Mouse (Mus musculus) urinary bladder, postnatal 10 days (tissue): ENCODE data around the gene Scn4b.

ENCODE experiments used
- DNase-seq: peaks from one replicate; pipeline ENCODE4 v3.0.0; 2022; ENCODE audit warnings: low spot score

The Scn4b gene

GRCm38 (mm10) chr9:45126941-45127340 is 11.3 kb upstream of the Scn4b start:
- DNase-seq = no peak

- no peak for DNase-seq
These were observed 8.1 kb upstream of the Scn4b start for GRCm38 (mm10) chr9:45130119-45130518.

GRCm38 (mm10) chr9:45133484-45134310 is 4.5 kb upstream of the Scn4b start:
- DNase-seq = no peak

- DNase-seq = no peak
These were observed 1.6 kb upstream of the Scn4b start for GRCm38 (mm10) chr9:45136442-45137169.

GRCm38 (mm10) chr9:45139082-45139481 is 887 bp downstream of the Scn4b start:
- no peak for DNase-seq

- DNase-seq = no peak
These were observed 2.8 kb downstream of the Scn4b start for GRCm38 (mm10) chr9:45140945-45141344.

GRCm38 (mm10) chr9:45142686-45143085 is 4.5 kb downstream of the Scn4b start:
- DNase-seq = no peak

- no peak for DNase-seq
These were observed 7.5 kb downstream of the Scn4b start for GRCm38 (mm10) chr9:45145533-45146266.

- no peak for DNase-seq
These were observed 8.0 kb downstream of the Scn4b start for GRCm38 (mm10) chr9:45146267-45146597.

- DNase-seq = no peak
These were observed 12.7 kb downstream of the Scn4b start for GRCm38 (mm10) chr9:45150933-45151332.

- no peak for DNase-seq
These were observed 15.2 kb downstream of the Scn4b start for GRCm38 (mm10) chr9:45153361-45153760.

GRCm38 (mm10) chr9:45167903-45168302 is 29.7 kb downstream of the Scn4b start:
- DNase-seq = no peak

- no peak for DNase-seq
These were observed 32.0 kb downstream of the Scn4b start for GRCm38 (mm10) chr9:45170150-45170549.

- DNase-seq = no peak
These were observed 32.9 kb downstream of the Scn4b start for GRCm38 (mm10) chr9:45171073-45171610.

GRCm38 (mm10) chr9:45173475-45173874 is 35.3 kb downstream of the Scn4b start:
- no peak for DNase-seq

- DNase-seq = no peak
These were observed 41.1 kb downstream of the Scn4b start for GRCm38 (mm10) chr9:45179282-45179681.

- no peak for DNase-seq
These were observed 43.6 kb downstream of the Scn4b start, which contains the start of gene BC049352 for GRCm38 (mm10) chr9:45181770-45182169. Gene BC049352, plus strand, starts transcription at chr9:45182007.

- DNase-seq = no peak
These were observed 44.3 kb downstream of the Scn4b start for GRCm38 (mm10) chr9:45182521-45182920.

- DNase-seq = no peak
These were observed 45.1 kb downstream of the Scn4b start for GRCm38 (mm10) chr9:45183266-45183665.

GRCm38 (mm10) chr9:45185250-45185649 is 47.1 kb downstream of the Scn4b start:
- DNase-seq = no peak

GRCm38 (mm10) chr9:45188570-45189563 is 50.7 kb downstream of the Scn4b start:
- DNase-seq = no peak
